Mouse (Mus musculus) frontal cortex, adult (tissue): ENCODE measurements around the gene Tle2.

Source experiments
- ATAC-seq: cut with Nextera tagmentation; 2 replicates; pipeline ENCODE4 v1.9.2; 2017; ENCODE audit warnings: mild to moderate bottlenecking, moderate library complexity, mixed read lengths; ENCODE audit not compliant: low TSS enrichment

Tle2 gene

DNA sequence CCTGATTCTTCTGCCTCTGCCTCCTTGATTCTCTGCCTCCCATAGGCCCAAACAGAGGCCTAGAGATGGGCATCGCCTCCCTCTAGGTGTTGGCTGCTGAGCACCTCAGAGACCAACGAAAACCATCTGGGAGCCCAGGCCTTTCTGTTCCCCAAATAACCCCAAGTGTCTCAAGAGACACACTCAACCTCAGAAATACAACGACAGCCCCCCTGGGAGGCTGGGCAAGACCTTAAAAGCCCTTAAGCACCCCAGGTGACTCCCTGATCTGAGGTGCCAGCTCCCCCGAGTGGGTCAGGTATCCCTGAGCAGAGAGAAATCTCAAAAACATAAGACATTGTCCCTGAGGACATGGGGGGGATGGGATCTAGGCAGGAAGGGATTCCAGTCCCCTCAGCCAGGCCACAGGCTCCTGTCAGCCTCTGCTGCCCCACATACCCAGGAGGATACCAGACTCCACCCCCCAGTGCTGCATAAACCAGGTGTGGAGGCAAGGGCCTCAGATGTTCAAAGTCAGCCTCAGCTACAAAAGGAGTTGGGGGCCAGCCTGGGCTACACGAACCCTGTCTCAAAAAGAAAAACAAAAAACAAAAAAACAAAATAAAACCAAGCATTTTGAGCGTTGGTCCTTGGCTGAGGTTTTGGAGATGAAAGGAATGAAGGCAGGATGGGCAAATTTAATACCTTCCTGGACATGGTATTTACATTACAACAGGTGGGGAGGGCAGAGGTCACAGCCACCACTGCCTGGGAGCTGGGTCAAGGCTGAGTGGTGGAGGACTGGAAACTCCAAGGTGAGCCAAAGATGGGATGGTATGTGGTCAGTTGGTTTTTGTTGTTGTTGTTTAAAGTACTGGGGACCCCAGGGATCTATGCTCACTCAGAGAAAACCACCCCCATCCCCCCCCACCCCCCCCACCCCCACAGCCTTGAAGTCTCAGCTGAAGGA is 20.3 kb upstream of the Tle2 start:
- no peak for ATAC-seq

- no peak for ATAC-seq
Measured at GRCm38 (mm10) chr10:81556282-81556681, 18.1 kb upstream of the Tle2 start.

DNA sequence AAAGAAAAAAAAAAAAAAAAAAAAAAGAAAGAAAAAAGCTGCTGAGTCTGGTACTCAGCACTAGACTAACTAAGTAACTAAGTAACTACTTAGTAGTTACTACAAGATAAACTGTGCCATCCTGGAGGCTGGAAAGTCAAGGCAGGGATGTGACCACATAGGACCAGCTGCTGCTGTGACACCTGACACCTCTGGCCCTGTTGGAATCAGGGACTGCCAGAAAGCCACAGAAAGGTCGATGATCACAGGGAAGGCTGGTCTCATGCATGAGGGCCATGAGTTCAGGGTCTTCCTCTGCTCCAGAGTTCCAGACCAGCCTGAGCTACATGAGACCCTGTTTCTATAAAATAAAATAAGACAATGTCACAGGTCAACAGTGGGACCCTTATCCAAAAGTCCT is 16.9 kb upstream of the Tle2 start:
- no peak for ATAC-seq

GRCm38 (mm10) chr10:81559163-81559626 is 15.2 kb upstream of the Tle2 start, which contains the start of gene Aes:
TSS of gene Aes (plus strand) at chr10:81559488.
- ATAC-seq, result peak; percentile 38

- ATAC-seq, result peak; percentile 64
Measured at GRCm38 (mm10) chr10:81559627-81560539, 14.5 kb upstream of the Tle2 start.

DNA sequence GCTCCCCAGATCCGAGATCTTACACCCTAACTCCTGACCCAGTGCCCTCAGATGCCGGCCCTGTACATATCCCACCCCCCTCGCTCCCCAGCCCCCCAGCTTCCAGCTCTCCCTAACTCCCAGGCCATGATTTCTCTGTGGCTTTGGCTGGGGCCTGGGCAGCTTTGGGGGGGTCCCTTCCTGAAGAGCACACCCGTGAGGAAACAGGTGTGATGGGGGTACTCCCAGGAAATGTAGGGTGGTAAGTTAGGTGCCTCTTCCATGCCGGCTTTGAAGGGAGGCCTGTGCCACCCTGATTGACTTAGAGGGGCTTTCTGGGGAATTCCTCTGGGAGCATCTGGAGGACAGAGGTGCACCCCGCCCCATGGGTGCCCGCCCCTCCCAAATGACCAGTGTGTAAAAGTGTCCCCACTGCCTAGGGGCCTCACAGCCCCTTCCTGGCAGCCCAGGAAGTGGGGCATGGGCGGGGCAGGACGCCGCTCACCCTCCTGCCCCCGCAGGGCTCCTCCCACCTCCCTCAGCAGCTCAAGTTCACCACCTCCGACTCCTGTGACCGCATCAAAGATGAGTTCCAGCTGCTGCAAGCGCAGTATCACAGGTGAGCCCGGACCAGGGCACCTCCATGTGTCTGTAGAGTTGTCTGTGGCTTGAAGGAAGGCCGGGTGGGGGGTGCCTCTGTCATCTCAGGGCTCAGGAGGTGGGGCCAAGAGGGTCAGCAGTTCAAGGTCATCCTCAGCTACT is 13.5 kb upstream of the Tle2 start:
- no peak for ATAC-seq

DNA sequence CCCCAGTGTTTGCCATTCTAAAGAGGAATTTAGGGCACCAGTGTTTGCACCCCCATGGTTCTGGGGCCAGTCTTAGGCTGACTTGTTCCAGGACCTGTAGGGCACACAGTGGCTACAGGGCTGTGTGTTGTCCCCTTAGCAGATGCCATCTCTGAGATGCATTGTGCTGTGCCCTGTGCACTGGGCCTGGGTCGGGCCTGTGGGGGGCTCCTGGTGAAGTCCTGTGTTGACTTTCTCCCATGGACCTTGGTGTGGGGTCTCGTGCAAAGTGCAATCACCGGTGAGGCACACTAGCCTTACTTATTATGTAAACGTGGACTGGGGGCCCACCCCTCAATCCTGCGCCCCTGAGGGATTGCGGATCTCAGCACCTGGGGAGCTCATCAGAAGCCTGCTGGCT is 11.9 kb upstream of the Tle2 start:
- no peak for ATAC-seq

- no peak for ATAC-seq
Measured at GRCm38 (mm10) chr10:81563481-81563880, 10.9 kb upstream of the Tle2 start.

GRCm38 (mm10) chr10:81564216-81564615 is 10.1 kb upstream of the Tle2 start:
- ATAC-seq, result no peak

GRCm38 (mm10) chr10:81564734-81565133 is 9.6 kb upstream of the Tle2 start:
- no peak for ATAC-seq

DNA sequence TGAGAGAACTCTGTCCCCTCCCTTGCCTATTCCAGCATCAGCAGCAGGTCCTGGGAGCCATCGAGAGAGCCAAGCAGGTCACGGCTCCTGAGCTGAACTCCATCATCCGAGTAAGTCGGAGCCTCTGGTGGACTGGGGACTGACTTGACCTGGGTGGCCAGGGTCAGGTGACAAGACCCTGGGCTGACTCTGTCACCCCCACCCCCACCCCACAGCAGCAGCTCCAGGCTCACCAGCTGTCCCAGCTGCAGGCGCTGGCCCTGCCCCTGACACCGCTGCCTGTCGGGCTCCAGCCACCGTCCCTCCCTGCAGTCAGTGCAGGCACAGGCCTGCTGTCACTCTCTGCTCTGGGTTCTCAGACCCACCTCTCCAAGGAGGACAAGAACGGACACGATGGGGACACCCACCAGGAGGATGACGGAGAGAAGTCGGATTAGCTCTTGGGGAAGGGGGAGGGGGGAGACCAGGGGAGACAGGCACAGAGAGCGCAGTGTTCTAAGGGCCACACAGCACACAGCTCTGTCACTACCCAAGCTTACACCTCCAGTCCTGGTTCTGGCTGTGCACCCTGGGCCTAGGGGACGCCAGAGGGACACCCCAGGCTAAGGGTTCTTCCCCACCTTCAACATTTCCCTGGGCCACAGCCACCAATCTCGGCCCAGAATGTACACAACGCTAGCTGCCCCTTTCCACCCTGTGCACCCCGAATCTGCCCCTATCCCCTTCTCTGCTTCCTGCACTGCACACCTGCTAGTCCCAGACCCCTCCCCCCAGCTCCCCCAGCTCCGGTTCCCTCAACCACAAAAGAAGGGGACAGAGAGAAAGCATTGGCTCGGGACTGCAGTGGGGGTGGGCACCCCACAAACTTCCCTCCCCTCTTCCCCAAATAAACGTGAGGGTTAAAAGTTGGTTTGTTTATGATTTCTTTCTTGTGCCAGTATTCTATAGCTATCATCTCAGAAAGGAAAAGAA is 8.8 kb upstream of the Tle2 start:
- ATAC-seq, result no peak

GRCm38 (mm10) chr10:81568381-81569191 is 5.8 kb upstream of the Tle2 start:
- no peak for ATAC-seq

DNA sequence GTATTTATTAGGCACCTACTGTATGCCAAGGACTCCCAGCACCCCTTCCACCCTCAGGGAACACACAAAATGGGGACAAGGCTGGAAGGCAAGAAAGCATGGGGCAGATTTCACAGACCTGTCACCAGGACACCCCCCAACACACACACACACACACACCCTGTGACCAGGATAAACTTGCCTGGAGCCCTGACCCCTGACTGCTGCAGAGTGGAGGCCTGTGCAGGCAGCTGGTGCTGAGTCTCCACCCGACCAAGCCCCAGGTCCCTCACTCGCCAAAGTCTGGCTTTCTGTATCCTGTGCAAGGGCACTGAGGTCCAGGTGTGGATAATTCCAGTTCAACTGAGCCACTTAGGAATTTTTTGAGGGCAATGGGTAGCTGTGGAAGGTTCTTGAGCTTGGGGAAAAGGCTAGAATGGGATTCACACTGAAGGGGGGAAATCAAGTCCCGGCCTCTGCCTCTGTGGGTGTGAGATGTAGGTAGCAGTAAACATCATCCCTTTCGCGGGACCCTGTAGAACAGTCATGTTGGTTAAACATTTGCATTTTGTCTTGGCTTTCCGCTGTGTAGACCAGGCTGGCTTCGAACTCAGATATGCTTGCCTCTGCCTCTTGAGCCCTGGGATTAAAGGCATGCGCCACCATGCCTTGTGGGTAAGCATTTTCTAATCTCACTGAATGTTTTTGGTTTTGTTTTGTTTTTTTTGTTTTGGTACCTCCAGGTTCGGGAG is 4.7 kb upstream of the Tle2 start:
- no peak for ATAC-seq

DNA sequence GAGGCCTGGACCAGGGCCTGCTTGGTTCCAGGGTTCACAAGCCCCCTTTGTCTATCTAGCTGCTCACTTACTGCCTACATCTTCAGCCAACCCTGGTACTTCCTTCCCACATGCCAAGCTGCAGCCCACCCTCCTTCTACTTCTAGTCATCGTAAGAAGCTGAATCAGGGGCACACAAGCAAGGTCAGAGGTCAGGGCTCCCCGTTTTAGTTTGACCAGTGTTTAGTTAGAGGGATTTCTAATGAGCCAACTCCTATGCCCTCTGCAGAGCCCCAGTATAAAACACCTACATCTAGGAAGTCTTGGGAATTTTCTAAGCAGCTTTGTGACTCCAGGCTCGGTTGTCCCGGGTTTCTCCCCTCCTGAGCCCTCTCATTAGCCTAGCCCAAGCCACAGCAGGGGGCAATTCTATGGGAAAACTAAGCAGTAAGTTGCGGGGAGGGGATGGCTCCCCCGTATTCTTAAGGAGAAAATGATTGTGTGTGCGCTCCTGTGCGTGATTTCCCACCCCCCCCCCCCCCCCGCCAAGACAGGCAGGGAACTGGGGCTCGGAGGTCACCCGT is 4.0 kb upstream of the Tle2 start:
- no peak for ATAC-seq

GRCm38 (mm10) chr10:81570831-81571500 is 3.4 kb upstream of the Tle2 start:
- ATAC-seq, result peak; percentile 58

DNA sequence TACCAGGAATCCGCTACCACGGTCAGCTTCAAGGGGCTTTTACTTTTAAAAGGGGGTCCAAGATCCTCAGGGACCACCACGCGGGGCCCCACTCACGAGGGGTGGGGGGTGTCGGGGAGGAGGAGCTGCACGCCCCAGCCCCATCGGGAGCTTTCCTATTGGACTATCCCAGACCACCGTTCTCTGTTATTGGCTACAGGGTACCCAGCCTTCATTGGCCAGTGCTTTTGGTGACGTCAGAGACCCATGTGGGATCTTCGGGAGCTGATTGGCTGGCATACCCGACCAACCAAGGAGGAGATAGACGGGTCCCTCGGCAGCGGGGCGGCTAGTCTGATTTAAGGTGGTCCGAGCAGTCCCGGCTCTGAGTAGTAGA is 2.9 kb upstream of the Tle2 start:
- peak; percentile 87 for ATAC-seq

- no peak for ATAC-seq
Measured at GRCm38 (mm10) chr10:81572133-81572671, 2.2 kb upstream of the Tle2 start.

- no peak for ATAC-seq
Measured at GRCm38 (mm10) chr10:81572975-81573374, 1.4 kb upstream of the Tle2 start.
